In genomic region chr2:21029391-21030010, GRCm38 (mm10) we compare ENCODE assay signal across 20 mouse cellular contexts.
DNase-seq lines count a peak whose midpoint lies in the region; ATAC-seq and TF ChIP-seq lines count a peak whose summit lies in the region.
"Had no signal": no experiment of that assay in that cellular context is flagged by ENCODE, and none has a peak within 500 bp of the region (broad histone marks: within the 10 kb centered on the region; RNA-seq: fewer than 3 reads in every experiment).

No protein-coding gene starts in this region.

- TF ChIP-seq POLR2A in bone marrow macrophage, adult 2 months (IDR thresholded peaks at IDR 0.05; ENCODE audit: borderline replicate concordance, low read depth, low read length): no peak
- no peak for TF ChIP-seq POLR2A in myocyte (IDR thresholded peaks at IDR 0.05; ENCODE audit: insufficient read length, low read depth)

- no peaks in the 10 kb centered on the region for H3K9me3 ChIP-seq in lung, embryonic 15.5 days
- H3K9me3 ChIP-seq: limb, embryonic 15.5 days; neural tube, embryonic 15.5 days had no signal

- H3K79me2 ChIP-seq in myocyte (ENCODE audit: control insufficient read depth, insufficient read depth): no peaks in the 10 kb centered on the region

- peak overlapping the region; percentile 44; the same call in 1 of the 2 replicates for H3K27ac ChIP-seq in lung, embryonic 15.5 days
- H3K27ac ChIP-seq in bone marrow macrophage, adult 2 months (ENCODE audit: insufficient read depth, low read depth, low read length): peak overlapping the region; percentile 19; the same call in 1 of the 2 replicates
- H3K27ac ChIP-seq: kidney, postnatal 0 days; neural tube, embryonic 15.5 days had no signal

- intact Hi-C loops in gastrocnemius, postnatal 36 days (cut with DNase I): no loop called here

- peaks cover 19% of the 10 kb centered on the region for H3K4me1 ChIP-seq in lung, embryonic 15.5 days
- H3K4me1 ChIP-seq in bone marrow macrophage, adult 2 months (ENCODE audit: control insufficient read depth, insufficient read depth, low read length): peaks cover 21% of the 10 kb centered on the region
- H3K4me1 ChIP-seq: neural tube, embryonic 15.5 days had no signal

- no peak for TF ChIP-seq CTCF in bone marrow macrophage, adult 2 months (IDR thresholded peaks at IDR 0.05; ENCODE audit: low read depth, low read length)

- H3K4me2 ChIP-seq in lung, embryonic 15.5 days: no peak overlapping the region
- no peak overlapping the region for H3K4me2 ChIP-seq in myocyte (ENCODE audit: low read depth)
- H3K4me2 ChIP-seq: limb, embryonic 15.5 days; neural tube, embryonic 15.5 days had no signal

- no peaks in the 10 kb centered on the region for H3K27me3 ChIP-seq in lung, embryonic 15.5 days
- no peaks in the 10 kb centered on the region for H3K27me3 ChIP-seq in myocyte (ENCODE audit: control insufficient read depth, insufficient read depth, insufficient read length)
- H3K27me3 ChIP-seq: limb, embryonic 15.5 days; neural tube, embryonic 15.5 days had no signal

- ATAC-seq in lung, embryonic 15.5 days (ENCODE audit: borderline replicate concordance, extremely low read depth, low FRiP score, low TSS enrichment): no peak
- ATAC-seq: hindbrain, embryonic 16.5 days; intestine, postnatal 0 days had no signal

- H3K36me3 ChIP-seq in lung, embryonic 15.5 days: no peaks in the 10 kb centered on the region
- H3K36me3 ChIP-seq in myocyte (ENCODE audit: control insufficient read depth, insufficient read depth): no peaks in the 10 kb centered on the region
- H3K36me3 ChIP-seq: limb, embryonic 15.5 days; midbrain, embryonic 10.5 days; neural tube, embryonic 15.5 days had no signal

- H3K4me3 ChIP-seq in lung, embryonic 15.5 days: no peak overlapping the region
- no peak overlapping the region for H3K4me3 ChIP-seq in bone marrow macrophage, adult 2 months (ENCODE audit: insufficient read depth, low read length)
- no peak overlapping the region for H3K4me3 ChIP-seq in myocyte
- H3K4me3 ChIP-seq: limb, embryonic 15.5 days; midbrain, embryonic 10.5 days; neural tube, embryonic 15.5 days had no signal

- 76% methylated on average over 5 of the region's 5 CpGs for WGBS in lung, embryonic 15.5 days

- H3ac ChIP-seq in myocyte (ENCODE audit: control insufficient read depth, insufficient read length): no peak overlapping the region

- peak; percentile 16 for DNase-seq in gastrocnemius, postnatal 25 days
- no peak for DNase-seq in gastrocnemius, postnatal 36 days
- no peak for DNase-seq in lung, postnatal 4 days
- no peak for DNase-seq in neural tube, embryonic 10.5 days (ENCODE audit: extremely low spot score, low spot score)
- no peak for DNase-seq in natural killer cell, adult 2 months (ENCODE audit: low spot score in 2 of 2)
- DNase-seq: cerebellum, postnatal 10 days; forebrain, postnatal 0 days; heart, postnatal 4 days; lung, postnatal 36 days; right cerebral cortex, postnatal 4 days; thymus, postnatal 4 days had no signal

- no peak overlapping the region for H3K9ac ChIP-seq in lung, embryonic 15.5 days
- H3K9ac ChIP-seq: forebrain, postnatal 0 days; limb, embryonic 15.5 days; neural tube, embryonic 15.5 days had no signal

TF ChIP-seq in myocyte, 11 proteins besides CTCF, POLR2A, EP300 and RAD21:
- peak; percentile 33 for TF ChIP-seq USF1 (IDR thresholded peaks at IDR 0.05; ENCODE audit: low read depth)
- no peak for TF ChIP-seq MYOG (IDR thresholded peaks at IDR 0.05; ENCODE audit: control insufficient read depth in 1 of 3, insufficient read depth in 1 of 3, insufficient read length in 2 of 3, low read depth in 2 of 3)
